Mouse (Mus musculus) liver, embryonic 16.5 days (tissue): Measurements from ENCODE around the gene Atraid. TPM values are rescaled to one million over a fixed set of nuclear protein-coding genes. Genes with fewer than 3 reads are reported as not detected.

Experiments used
- ATAC-seq: fragments of 200-750 bp; cut with Nextera tagmentation; 2 replicates; pipeline ENCODE4 v1.8.0; 2017; ENCODE audit warnings: low read depth, mild to moderate bottlenecking, moderate number of reproducible peaks, moderate library complexity
- H3K27ac ChIP-seq: fragments of 300-500 bp; sonication (generic); 2 replicates; pipeline ENCODE4 v1.5.1; 2014; ENCODE audit warnings: mild to moderate bottlenecking, low read length
- H3K27me3 ChIP-seq: fragments of 300-500 bp; sonication (generic); 2 replicates; pipeline ENCODE4 v1.6.1; 2014; ENCODE audit warnings: low read depth, low read length, mixed read lengths; ENCODE audit not compliant: control insufficient read depth, insufficient read depth
- H3K36me3 ChIP-seq: fragments of 300-500 bp; sonication (generic); 2 replicates; pipeline ENCODE4 v1.6.1; 2014; ENCODE audit warnings: mild to moderate bottlenecking; ENCODE audit not compliant: control insufficient read depth, insufficient read depth
- H3K4me1 ChIP-seq: fragments of 300-500 bp; sonication (generic); 2 replicates; pipeline ENCODE4 v1.6.1; 2014; ENCODE audit warnings: low read depth, low read length, mixed read lengths; ENCODE audit not compliant: control insufficient read depth
- H3K4me2 ChIP-seq: fragments of 300-500 bp; sonication (generic); 2 replicates; pipeline ENCODE4 v1.6.1; 2014; ENCODE audit warnings: low read depth, low read length, mixed read lengths
- H3K4me3 ChIP-seq: fragments of 300-500 bp; sonication (generic); 2 replicates; pipeline ENCODE4 v1.5.1; 2014; ENCODE audit warnings: low read depth, mild to moderate bottlenecking, low read length
- H3K9ac ChIP-seq: fragments of 300-500 bp; sonication (generic); 2 replicates; pipeline ENCODE4 v1.6.1; 2014; ENCODE audit warnings: low read depth, low read length
- H3K9me3 ChIP-seq: fragments of 300-500 bp; sonication (generic); replicated peaks from 2 replicates; pipeline ENCODE4 v1.6.1; 2016; ENCODE audit warnings: low read length; ENCODE audit not compliant: control insufficient read depth
- WGBS: fragments of 180-500 bp; shearing (Covaris S2); extraction: QIAGEN DNeasy Blood & Tissue Kit; methylation state at CpG from one replicate; pipeline ENCODE4 v1.1.7; 2014; ENCODE audit not compliant: insufficient replicate concordance; 5-methylcytosine and 5-hydroxymethylcytosine counted together
- polyA plus RNA-seq: library from polyadenylated mRNA; unstranded; fragments of >200 nt; fragmentation: Nextera tagmentation; extraction: Ambion mirVana; gene quantifications from 2 replicates; pipeline ENCODE4 v1.2.1, GENCODE M21; 2015

Atraid gene
- polyA plus RNA-seq, 1 experiment from 2014 or later = 67.9 TPM

DNA sequence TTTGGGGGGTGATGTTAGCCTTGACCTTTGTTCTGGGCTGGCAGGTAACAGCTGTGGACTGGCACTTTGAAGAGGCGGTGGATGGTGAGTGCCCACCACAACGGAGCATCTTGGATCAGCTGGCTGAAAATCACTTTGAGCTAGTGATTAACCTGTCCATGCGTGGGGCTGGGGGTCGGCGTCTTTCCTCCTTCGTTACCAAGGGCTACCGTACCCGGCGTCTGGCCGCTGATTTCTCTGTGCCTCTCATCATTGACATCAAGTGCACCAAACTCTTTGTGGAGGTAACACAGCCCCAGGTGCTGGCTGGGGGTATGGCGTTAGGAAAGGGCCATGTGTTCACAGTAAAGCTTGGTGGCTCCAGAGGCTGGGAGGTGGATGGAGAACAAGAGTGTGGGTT, 23.7 kb downstream of the Atraid start:
- no peak for ATAC-seq
- Histone ChIP-seq H3K27ac (no peak overlapping the region), H3K9me3 (no peaks in the 10 kb centered on the region), H3K36me3 (peaks cover 43% of the 10 kb centered on the region), H3K4me1 (no peaks in the 10 kb centered on the region), H3K4me2 (no peak overlapping the region), H3K9ac (no peak overlapping the region), H3K27me3 (no peaks in the 10 kb centered on the region), H3K4me3 (no peak overlapping the region)
- 86% methylated on average over 11 of the region's 11 CpGs for WGBS

DNA sequence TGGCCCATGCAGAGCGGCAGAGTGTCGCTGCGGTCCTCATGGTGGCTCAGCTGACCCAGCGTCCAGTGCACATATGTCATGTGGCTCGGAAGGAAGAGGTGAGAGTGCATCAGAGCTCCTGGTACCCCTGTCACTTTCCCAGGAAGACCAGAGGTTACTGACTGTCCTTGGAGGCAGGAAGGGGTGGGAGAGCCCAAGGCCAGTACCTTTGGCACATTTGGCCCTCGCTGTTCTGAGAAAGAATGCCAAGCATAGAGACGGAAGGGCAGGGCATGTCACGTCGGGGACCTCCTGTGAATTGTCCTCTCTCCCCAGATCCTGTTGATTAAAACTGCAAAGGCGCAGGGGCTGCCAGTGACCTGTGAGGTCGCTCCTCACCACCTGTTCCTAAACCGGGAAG, 25.1 kb downstream of the Atraid start:
- H3K4me2 ChIP-seq = no peak overlapping the region
- ATAC-seq = no peak
- no peaks in the 10 kb centered on the region for H3K4me1 ChIP-seq
- H3K9ac ChIP-seq = no peak overlapping the region
- WGBS = 83% methylated on average over 12 of the region's 12 CpGs
- H3K36me3 ChIP-seq = peaks cover 37% of the 10 kb centered on the region
- no peaks in the 10 kb centered on the region for H3K9me3 ChIP-seq
- no peak overlapping the region for H3K4me3 ChIP-seq
- H3K27ac ChIP-seq = no peak overlapping the region
- no peaks in the 10 kb centered on the region for H3K27me3 ChIP-seq

DNA sequence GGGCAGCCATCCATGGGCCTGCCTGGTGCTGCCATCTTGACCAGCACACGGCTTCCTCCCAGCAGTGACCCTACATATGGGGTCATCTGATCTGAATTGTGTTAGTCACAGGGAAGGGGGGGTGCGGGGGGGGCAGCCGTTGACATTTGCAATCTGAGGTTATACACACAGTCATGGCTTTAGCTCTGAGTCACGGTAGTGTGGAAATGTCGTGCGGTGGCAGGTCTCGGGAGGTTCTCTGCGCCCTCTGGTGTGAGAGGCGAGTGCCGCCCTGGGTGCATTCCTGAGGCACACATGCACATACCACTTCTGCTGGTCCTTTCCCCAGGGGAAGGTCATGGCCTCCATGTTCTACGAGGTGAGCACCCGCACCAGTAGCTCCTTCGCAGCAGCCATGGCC, 28.2 kb downstream of the Atraid start:
- no peaks in the 10 kb centered on the region for H3K4me1 ChIP-seq
- ATAC-seq = no peak

DNA sequence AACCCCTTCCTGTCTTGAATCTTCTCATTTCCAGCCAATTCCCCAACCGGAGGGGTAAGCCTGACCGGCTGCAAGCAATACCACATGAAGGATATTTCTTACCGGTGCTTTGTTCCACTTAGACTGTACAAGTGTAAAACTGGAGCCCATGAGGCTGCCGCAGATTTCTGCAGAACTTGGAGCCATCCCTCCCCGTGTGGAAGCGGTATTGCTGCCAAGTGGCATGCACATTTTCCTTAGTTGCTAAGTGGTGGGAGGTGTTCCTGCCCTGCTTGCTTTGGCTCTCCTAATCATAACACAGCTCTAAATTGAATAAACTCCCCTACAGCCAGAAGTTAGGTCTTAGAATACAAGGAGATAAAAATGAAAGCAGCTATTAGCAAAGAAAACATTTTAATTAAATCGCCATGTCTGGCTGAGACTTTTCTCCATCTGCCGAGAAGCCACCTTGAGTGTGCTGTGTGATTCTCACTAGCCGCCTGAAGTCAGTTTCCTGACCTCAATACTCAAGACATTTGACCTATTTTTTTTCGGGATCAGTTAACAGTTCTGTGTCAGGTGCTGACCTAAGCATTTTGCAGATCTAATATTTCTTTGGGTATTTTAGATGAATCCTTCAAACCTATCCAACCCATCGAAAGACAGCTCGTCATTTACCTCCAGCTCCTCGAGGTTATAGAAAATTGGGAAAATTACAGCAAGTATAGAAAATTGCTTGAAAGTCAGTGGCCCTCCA, 32.1 kb downstream of the Atraid start:
- no peaks in the 10 kb centered on the region for H3K9me3 ChIP-seq
- H3K27me3 ChIP-seq = no peaks in the 10 kb centered on the region
- peaks cover 4% of the 10 kb centered on the region; the same call in 1 of the 2 replicates for H3K36me3 ChIP-seq
- H3K4me1 ChIP-seq = no peaks in the 10 kb centered on the region; the same call in 1 of the 2 replicates
- no peak overlapping the region for H3K9ac ChIP-seq
- no peak overlapping the region for H3K4me3 ChIP-seq
- ATAC-seq = no peak
- WGBS = 75% methylated on average over 13 of the region's 13 CpGs
- H3K27ac ChIP-seq = no peak overlapping the region
- no peak overlapping the region for H3K4me2 ChIP-seq

More for the DNA sequence above, 28.2 kb downstream of the Atraid start:
- H3K27ac ChIP-seq = no peak overlapping the region
- H3K9ac ChIP-seq = no peak overlapping the region
- H3K27me3 ChIP-seq = no peaks in the 10 kb centered on the region
- H3K9me3 ChIP-seq = no peaks in the 10 kb centered on the region
- 83% methylated on average over 13 of the region's 13 CpGs for WGBS
- peaks cover 21% of the 10 kb centered on the region for H3K36me3 ChIP-seq
- H3K4me2 ChIP-seq = no peak overlapping the region
- H3K4me3 ChIP-seq = no peak overlapping the region

DNA sequence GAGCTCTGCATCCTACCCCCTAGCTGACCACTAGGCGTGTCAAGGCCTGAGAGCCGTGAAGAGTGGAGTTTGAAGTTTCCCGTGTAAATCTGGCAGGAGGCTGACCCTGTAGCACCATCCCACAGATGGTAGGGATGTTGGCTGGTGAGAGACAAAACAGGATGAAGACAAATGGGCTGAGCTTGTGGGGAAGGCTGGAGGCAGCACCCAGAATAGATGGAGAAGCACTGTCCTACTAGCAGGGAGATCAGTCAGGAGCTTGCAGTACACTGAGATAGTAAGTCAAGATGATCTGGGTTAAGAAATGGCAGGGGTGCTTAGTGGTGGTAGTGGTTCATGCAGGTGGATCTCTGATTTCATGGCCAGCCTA, 32.7 kb downstream of the Atraid start:
- no peak overlapping the region for H3K4me2 ChIP-seq
- H3K9ac ChIP-seq = no peak overlapping the region
- no peaks in the 10 kb centered on the region; the same call in 1 of the 2 replicates for H3K4me1 ChIP-seq
- H3K27ac ChIP-seq = no peak overlapping the region
- H3K4me3 ChIP-seq = no peak overlapping the region
- H3K9me3 ChIP-seq = no peaks in the 10 kb centered on the region
- ATAC-seq = no peak
- no peaks in the 10 kb centered on the region for H3K27me3 ChIP-seq
- H3K36me3 ChIP-seq = peaks cover 4% of the 10 kb centered on the region; the same call in 1 of the 2 replicates
- WGBS = 55% methylated on average over 3 of the region's 3 CpGs

DNA sequence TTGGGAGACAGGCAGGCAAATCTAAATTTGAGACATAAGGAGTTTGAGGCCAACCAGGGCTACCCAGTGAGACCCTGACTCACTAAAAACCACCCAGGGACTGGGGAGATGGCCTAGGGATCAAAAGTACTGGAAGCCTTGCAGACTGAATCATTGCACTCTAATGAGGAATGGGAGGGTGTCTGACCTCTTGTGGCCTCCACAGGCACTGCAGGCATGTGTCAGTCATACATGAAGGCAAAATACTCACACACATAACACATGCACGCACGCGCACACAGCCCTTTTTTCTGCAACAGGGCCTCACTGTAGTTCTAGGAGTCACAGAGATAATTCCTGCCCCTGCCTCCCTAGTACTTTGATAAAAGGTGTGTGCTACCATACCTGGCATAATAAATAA, 33.3 kb downstream of the Atraid start:
- no peaks in the 10 kb centered on the region for H3K9me3 ChIP-seq
- peaks cover 4% of the 10 kb centered on the region; the same call in 1 of the 2 replicates for H3K36me3 ChIP-seq
- no peak for ATAC-seq
- H3K27ac ChIP-seq = no peak overlapping the region
- no peaks in the 10 kb centered on the region for H3K27me3 ChIP-seq
- no peak overlapping the region for H3K4me3 ChIP-seq
- 68% methylated on average over 3 of the region's 3 CpGs for WGBS
- no peak overlapping the region for H3K9ac ChIP-seq
- H3K4me2 ChIP-seq = no peak overlapping the region
- H3K4me1 ChIP-seq = no peaks in the 10 kb centered on the region; the same call in 1 of the 2 replicates

DNA sequence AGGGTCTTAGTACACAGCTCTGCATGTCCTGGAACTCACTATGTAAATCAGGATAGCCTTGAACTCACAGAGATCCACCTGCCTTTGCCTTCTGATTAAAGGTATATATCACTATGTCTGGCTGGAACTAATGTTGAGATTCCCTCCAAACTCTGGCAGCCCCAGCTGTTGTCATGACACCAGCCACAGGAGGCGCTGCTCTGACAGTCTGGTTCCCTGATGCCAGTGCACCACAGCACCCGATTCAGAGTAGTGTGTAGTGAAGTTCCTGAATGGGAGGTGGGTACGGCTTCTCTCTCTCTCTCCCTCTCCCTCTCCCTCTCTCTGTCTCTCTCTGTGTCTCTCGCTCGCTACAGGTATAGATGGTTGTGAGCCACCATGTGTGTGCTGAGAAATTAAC, 34.2 kb downstream of the Atraid start:
- peaks cover 4% of the 10 kb centered on the region; the same call in 1 of the 2 replicates for H3K36me3 ChIP-seq
- H3K4me2 ChIP-seq = no peak overlapping the region
- H3K27me3 ChIP-seq = no peaks in the 10 kb centered on the region
- no peak overlapping the region for H3K9ac ChIP-seq
- 18% methylated on average over 5 of the region's 5 CpGs for WGBS
- H3K4me1 ChIP-seq = no peaks in the 10 kb centered on the region; the same call in 1 of the 2 replicates
- H3K9me3 ChIP-seq = no peaks in the 10 kb centered on the region
- no peak overlapping the region for H3K4me3 ChIP-seq
- no peak overlapping the region for H3K27ac ChIP-seq
- no peak for ATAC-seq

DNA sequence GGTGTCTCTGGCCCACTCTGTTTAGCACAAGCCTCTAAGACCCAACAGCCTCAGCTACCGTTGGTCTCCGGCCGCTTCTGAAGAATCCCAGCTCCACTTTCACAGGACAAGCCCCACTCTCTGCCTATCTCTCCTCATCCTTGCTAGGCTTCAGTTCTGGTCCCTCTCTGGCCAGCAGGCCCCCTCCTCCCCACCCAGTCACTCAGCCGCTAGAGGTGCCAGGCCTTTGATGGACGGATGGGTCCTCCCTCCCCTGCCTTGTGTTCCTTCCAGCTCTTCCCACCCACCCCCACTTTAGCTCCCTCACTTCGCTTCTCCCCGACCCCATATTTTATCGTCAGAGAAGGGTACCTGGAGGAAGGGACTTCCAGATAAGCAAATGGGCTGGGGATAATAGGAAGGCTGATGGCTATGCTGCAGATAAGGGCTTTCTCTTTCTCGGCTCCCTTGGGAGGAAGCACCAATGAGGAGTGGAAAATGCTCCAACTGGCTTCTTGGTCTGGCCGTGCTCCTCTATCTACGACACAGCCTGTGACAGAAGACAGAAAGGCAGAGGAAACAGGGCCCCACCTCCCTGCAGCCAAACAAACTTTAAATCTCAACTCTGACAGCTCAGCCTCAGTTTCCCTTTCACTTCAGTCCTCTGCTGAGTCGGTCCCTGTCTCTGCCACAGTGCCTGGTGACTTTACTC, 35.0 kb downstream of the Atraid start:
- no peak for ATAC-seq
- no peak overlapping the region for H3K9ac ChIP-seq
- WGBS = 15% methylated on average over 12 of the region's 12 CpGs
- no peaks in the 10 kb centered on the region; the same call in 1 of the 2 replicates for H3K4me1 ChIP-seq
- H3K9me3 ChIP-seq = no peaks in the 10 kb centered on the region
- H3K27ac ChIP-seq = no peak overlapping the region
- no peak overlapping the region for H3K4me2 ChIP-seq
- H3K4me3 ChIP-seq = no peak overlapping the region
- H3K36me3 ChIP-seq = peaks cover 3% of the 10 kb centered on the region; the same call in 1 of the 2 replicates
- H3K27me3 ChIP-seq = no peaks in the 10 kb centered on the region; the same call in 1 of the 2 replicates

DNA sequence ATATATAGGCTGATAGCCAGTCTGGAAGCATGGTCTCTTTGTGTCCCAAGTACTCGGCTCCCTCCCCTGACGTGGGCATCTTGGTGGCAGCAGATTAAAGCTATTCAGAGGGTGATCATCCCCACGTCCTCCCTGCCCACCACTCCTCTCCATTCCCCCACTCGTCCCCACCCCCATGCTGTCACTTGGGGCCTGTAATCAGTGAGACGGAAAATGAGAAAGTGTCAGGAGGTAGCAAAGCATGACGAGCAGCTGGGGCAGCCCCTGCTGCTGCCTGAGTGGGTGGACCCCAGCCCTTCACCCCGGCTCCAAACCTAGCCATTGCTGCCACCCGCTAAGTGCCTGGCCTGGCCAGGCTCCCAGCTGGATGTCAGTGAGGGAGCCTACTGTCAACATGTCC, 35.8 kb downstream of the Atraid start:
- H3K9ac ChIP-seq = no peak overlapping the region
- no peaks in the 10 kb centered on the region for H3K36me3 ChIP-seq
- H3K27me3 ChIP-seq = peaks cover 3% of the 10 kb centered on the region; the same call in 1 of the 2 replicates
- H3K9me3 ChIP-seq = no peaks in the 10 kb centered on the region
- H3K4me1 ChIP-seq = no peaks in the 10 kb centered on the region; the same call in 1 of the 2 replicates
- H3K4me2 ChIP-seq = no peak overlapping the region
- H3K4me3 ChIP-seq = no peak overlapping the region
- WGBS = 34% methylated on average over 8 of the region's 8 CpGs
- ATAC-seq = no peak
- H3K27ac ChIP-seq = no peak overlapping the region
